Mouse (Mus musculus) ES-Bruce4 (cell line): ENCODE results near the gene Dpep2nb.

Source experiments
- CTCF ChIP-seq: IDR thresholded peaks from one replicate; pipeline ENCODE4 v1.8.1; 2011; ENCODE audit warnings: low read depth, low read length
- EP300 ChIP-seq: IDR thresholded peaks from 2 replicates; pipeline ENCODE4 v1.6.1; 2011; ENCODE audit warnings: low read depth, low read length; ENCODE audit not compliant: insufficient read depth
- POLR2A ChIP-seq: IDR thresholded peaks from one replicate; pipeline ENCODE4 v1.8.1; 2011; ENCODE audit warnings: low read length; ENCODE audit not compliant: insufficient read depth

- TF ChIP-seq CTCF: no peak
- TF ChIP-seq POLR2A: no peak
- no peak for TF ChIP-seq EP300
Measured at GRCm38 (mm10) chr8:106047854-106048630, 42.3 kb upstream of the Dpep2nb start.
